Mouse (Mus musculus) left cerebral cortex, adult 18-20 months (tissue): Measurements from ENCODE around the gene Pck1. TPM values are rescaled to one million over a fixed set of nuclear protein-coding genes. Genes with fewer than 3 reads are reported as not detected.
"Not testable (repeated sequence)": the region's sequence is repeated elsewhere in the genome, so short reads cannot be mapped to it uniquely, and the experiment has no call there.

Source experiments
- DNase-seq, 2 experiments: peaks; one replicate each; pipeline ENCODE4 v3.0.0; 2021 to 2022; ENCODE audit warnings: low spot score in 2 of 2, mixed read lengths in 1 of 2
- long read RNA-seq, 2 experiments: library from polyadenylated mRNA; stranded (forward); transcript quantifications; one replicate each; pipeline ENCODE4 v2.0.0; 2021
- total RNA-seq, 2 experiments: library from RNA; stranded (reverse); gene quantifications; 2 replicates each; pipeline ENCODE4 v1.2.3; 2021

Pck1 gene
- total RNA-seq = not detected
- long read RNA-seq, experiment 1 = 0 reads
- long read RNA-seq, experiment 2 = 0 reads

- DNase-seq = no peak
Observed at GRCm38 (mm10) chr2:173152436-173153151, at the start of gene Pck1. Gene Pck1 (plus strand): TSS chr2:173153048.

GRCm38 (mm10) chr2:173106409-173106808, 46.4 kb upstream of the Pck1 start:
- no peak for DNase-seq

- peak; percentile 69 for DNase-seq
Observed at GRCm38 (mm10) chr2:173106889-173107785, 45.7 kb upstream of the Pck1 start.

- DNase-seq = no peak
Observed at GRCm38 (mm10) chr2:173108509-173109190, 44.2 kb upstream of the Pck1 start.

GRCm38 (mm10) chr2:173109510-173109909, 43.3 kb upstream of the Pck1 start:
- no peak for DNase-seq

GRCm38 (mm10) chr2:173110571-173110970, 42.3 kb upstream of the Pck1 start:
- no peak for DNase-seq

GRCm38 (mm10) chr2:173113796-173114195, 39.1 kb upstream of the Pck1 start:
- DNase-seq = not testable (repeated sequence)

- no peak for DNase-seq
Observed at GRCm38 (mm10) chr2:173119023-173119944, 33.6 kb upstream of the Pck1 start, which contains the start of gene Ctcfl. Gene Ctcfl (minus strand): TSS chr2:173119525.

- DNase-seq = not testable (repeated sequence)
Observed at GRCm38 (mm10) chr2:173120117-173120516, 32.7 kb upstream of the Pck1 start.

GRCm38 (mm10) chr2:173124022-173124735, 28.7 kb upstream of the Pck1 start:
- no peak for DNase-seq

- no peak for DNase-seq
Observed at GRCm38 (mm10) chr2:173126386-173126785, 26.5 kb upstream of the Pck1 start.

GRCm38 (mm10) chr2:173129111-173129510, 23.7 kb upstream of the Pck1 start:
- DNase-seq = no peak

- no peak for DNase-seq
Observed at GRCm38 (mm10) chr2:173132262-173132661, 20.6 kb upstream of the Pck1 start.

- no peak for DNase-seq
Observed at GRCm38 (mm10) chr2:173132794-173133300, 20.0 kb upstream of the Pck1 start.

GRCm38 (mm10) chr2:173134695-173135094, 18.2 kb upstream of the Pck1 start:
- no peak for DNase-seq

- no peak for DNase-seq
Observed at GRCm38 (mm10) chr2:173138323-173139239, 14.3 kb upstream of the Pck1 start.

- DNase-seq = peak in 1 of 2 experiments; percentile 12
Observed at GRCm38 (mm10) chr2:173143611-173144010, 9.2 kb upstream of the Pck1 start.

GRCm38 (mm10) chr2:173145808-173146207, 7.0 kb upstream of the Pck1 start:
- DNase-seq = no peak
